Mouse (Mus musculus): Measurements from ENCODE around the gene Rhog.

DNA sequence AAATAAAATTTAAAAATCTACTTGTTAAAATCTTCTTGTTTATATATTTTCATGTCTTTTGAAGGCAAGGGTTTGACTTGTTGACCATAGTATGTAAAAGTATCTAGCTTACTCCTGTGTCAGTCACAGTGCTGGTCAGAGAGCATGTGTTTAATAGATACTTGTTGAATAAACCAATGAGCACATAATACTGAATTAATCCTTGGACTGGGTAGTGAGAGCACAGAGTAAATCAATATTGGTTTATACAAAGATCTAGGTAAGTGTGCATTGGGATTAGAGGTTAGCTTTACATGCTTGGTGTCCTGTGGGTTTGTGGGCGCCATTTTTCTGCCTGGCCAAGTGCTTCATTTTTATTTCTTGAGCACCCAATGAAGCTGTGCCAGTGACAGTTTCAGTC, 25.5 kb upstream of the Rhog start:
- TF ChIP-seq POLR2A (IDR thresholded peaks at IDR 0.05; ENCODE audit: extremely low read depth, insufficient read depth, low read length) (no peak), CTCF (IDR thresholded peaks at IDR 0.05; ENCODE audit: extremely low read depth, insufficient read depth, low read length) (no peak)
